Mouse (Mus musculus) 3T3-L1 (cell line): ENCODE results near the gene Hspa12a.

Experiments used
- DNase-seq: peaks from one replicate; pipeline ENCODE4 v3.0.0-alpha.2; 2015; ENCODE audit warnings: low read depth, low spot score

Hspa12a gene

DNA sequence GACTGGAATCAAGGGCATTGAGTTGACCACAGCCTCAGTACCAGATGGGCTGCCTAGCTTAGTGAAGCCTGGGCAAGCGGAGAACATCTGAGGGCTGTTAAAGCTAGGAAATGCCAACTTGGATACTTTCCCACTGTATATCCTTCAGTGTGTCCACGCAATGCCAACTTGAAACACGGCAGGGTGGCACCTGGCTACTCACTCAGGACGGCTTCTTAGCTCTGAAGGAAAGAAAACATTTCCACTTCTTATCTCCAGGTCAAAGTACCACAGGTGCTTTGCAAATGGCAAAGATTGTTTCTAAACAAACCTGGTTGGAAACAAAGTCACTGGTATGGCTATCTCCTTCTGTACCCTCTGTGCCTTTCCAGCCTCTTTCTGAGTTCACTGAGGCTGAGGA lies 184.6 kb downstream of the Hspa12a start:
- DNase-seq = no peak

GRCm38 (mm10) chr19:58751504-58751903 lies 191.9 kb downstream of the Hspa12a start:
- DNase-seq = no peak

DNA sequence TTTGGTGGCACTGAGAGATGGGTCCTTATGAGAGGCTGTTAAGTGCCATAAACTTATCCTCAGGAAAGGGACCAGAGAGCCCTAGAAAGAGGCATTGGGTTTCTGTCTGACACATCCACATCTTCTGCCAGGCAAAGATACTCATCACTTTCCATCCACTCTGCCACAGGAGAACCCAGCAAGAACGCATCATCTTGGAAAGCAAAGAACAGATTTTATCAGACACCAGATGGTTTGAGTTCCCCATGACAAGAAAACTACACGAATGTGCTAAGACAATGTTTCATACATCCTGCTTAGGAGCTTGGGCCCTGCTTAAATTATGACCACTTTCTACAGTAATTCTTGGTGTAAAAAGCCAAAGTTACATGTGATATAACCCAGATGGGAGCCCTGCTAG lies 192.6 kb downstream of the Hspa12a start:
- peak; percentile 4 for DNase-seq

GRCm38 (mm10) chr19:58747498-58748000 lies 195.9 kb downstream of the Hspa12a start:
- DNase-seq = no peak
